Mouse (Mus musculus) midbrain, embryonic 13.5 days (tissue): ENCODE measurements around the gene Slc4a8. TPM values are rescaled to one million over a fixed set of nuclear protein-coding genes. Genes with fewer than 3 reads are reported as not detected.
A peak's percentile ranks its signal among the peaks of the same experiment; 100 is the strongest.

ENCODE experiments used
- ATAC-seq: fragments of 200-750 bp; cut with Nextera tagmentation; 2 replicates; pipeline ENCODE4 v1.8.0; 2017; ENCODE audit warnings: mild to moderate bottlenecking, moderate TSS enrichment, moderate library complexity
- H3K27ac ChIP-seq: fragments of 300-500 bp; sonication (generic); 2 replicates; pipeline ENCODE4 v1.5.1; 2015; ENCODE audit warnings: inconsistent platforms, mild to moderate bottlenecking, moderate library complexity
- H3K27me3 ChIP-seq: fragments of 300-500 bp; sonication (generic); 2 replicates; pipeline ENCODE4 v1.6.1; 2015; ENCODE audit warnings: mild to moderate bottlenecking, inconsistent platforms
- H3K36me3 ChIP-seq: fragments of 300-500 bp; sonication (generic); 2 replicates; pipeline ENCODE4 v1.6.1; 2015; ENCODE audit warnings: mild to moderate bottlenecking, inconsistent platforms
- H3K4me1 ChIP-seq: fragments of 300-500 bp; sonication (generic); replicated peaks from 2 replicates; pipeline ENCODE4 v1.6.1; 2015; ENCODE audit warnings: inconsistent platforms
- H3K4me2 ChIP-seq: fragments of 300-500 bp; sonication (generic); replicated peaks from 2 replicates; pipeline ENCODE4 v1.6.1; 2015; ENCODE audit warnings: moderate library complexity, mild to moderate bottlenecking, inconsistent platforms
- H3K4me3 ChIP-seq: fragments of 300-500 bp; sonication (generic); replicated peaks from 2 replicates; pipeline ENCODE4 v1.5.1; 2015; ENCODE audit warnings: mild to moderate bottlenecking, inconsistent platforms
- H3K9ac ChIP-seq: fragments of 300-500 bp; sonication (generic); replicated peaks from 2 replicates; pipeline ENCODE4 v1.6.1; 2015; ENCODE audit warnings: mild to moderate bottlenecking, inconsistent platforms
- H3K9me3 ChIP-seq: fragments of 300-500 bp; sonication (generic); 2 replicates; pipeline ENCODE4 v1.6.1; 2016; ENCODE audit warnings: mild to moderate bottlenecking, inconsistent platforms
- WGBS: fragments of 180-500 bp; shearing (Covaris S2); methylation state at CpG from one replicate; pipeline ENCODE4 v1.1.7; 2015; 5-methylcytosine and 5-hydroxymethylcytosine counted together
- polyA plus RNA-seq: library from polyadenylated mRNA; unstranded; fragments of >200 nt; fragmentation: Nextera tagmentation; extraction: Ambion mirVana; gene quantifications from 2 replicates; pipeline ENCODE4 v1.2.1, GENCODE M21; 2015

Gene Slc4a8
- polyA plus RNA-seq, 1 experiment from 2014 or later = 23.3 TPM

DNA sequence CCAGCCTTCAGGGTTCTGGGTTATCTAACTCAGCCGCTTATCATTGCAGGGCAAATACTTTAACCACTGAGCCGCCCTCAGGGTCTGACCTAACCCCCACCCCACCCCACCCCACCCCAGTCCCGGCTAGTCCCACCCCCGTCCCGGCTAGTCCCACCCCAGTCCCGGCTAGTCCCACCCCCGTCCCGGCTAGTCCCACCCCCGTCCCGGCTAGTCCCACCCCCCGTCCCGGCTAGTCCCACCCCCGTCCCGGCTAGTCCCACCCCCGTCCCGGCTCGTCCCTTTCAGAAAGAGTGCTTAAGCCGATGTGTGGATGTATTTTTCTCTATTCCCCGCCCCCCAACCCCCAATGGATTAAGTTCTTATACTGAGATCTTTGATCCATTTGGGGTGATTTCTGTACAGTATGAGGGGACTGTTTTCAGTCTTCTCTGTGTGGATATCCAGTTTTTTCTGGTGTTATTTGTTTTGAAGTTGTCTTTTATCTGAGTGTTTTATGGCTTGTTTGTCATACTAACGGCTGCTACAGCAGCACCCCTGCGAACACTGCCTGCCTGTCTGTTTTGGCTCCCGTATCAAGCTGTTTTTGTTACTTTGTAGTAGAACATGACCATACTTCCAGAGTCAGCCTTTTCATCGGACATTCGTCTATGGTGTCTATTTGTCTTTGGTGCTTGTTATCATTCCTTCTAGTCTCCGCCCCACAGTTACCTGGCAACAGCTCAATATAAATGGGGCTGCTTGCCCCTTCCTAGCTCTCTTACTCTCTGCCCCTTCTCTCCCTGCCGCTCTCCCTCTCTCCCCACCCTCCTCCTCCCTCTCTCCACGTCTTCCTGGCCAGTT lies 14.2 kb upstream of the Slc4a8 start:
- Histone ChIP-seq H3K9me3 (no peaks in the 10 kb centered on the region), H3K27me3 (peaks cover 8% of the 10 kb centered on the region; the same call in 1 of the 2 replicates), H3K36me3 (no peaks in the 10 kb centered on the region), H3K9ac (peak overlapping the region; percentile 23; the same call in 1 of the 2 replicates), H3K27ac (no peak overlapping the region), H3K4me1 (peaks cover 15% of the 10 kb centered on the region), H3K4me2 (peak overlapping the region; percentile 48), H3K4me3 (peak overlapping the region; percentile 25)
- 4% methylated on average over 27 of the region's 27 CpGs for WGBS
- peak; percentile 65 for ATAC-seq

GRCm38 (mm10) chr15:100748584-100748983 lies 13.0 kb upstream of the Slc4a8 start:
- no peak overlapping the region for H3K4me3 ChIP-seq
- no peaks in the 10 kb centered on the region for H3K9me3 ChIP-seq
- H3K36me3 ChIP-seq = no peaks in the 10 kb centered on the region
- 97% methylated on average over 3 of the region's 3 CpGs for WGBS
- peaks cover 15% of the 10 kb centered on the region for H3K4me1 ChIP-seq
- ATAC-seq = no peak
- no peak overlapping the region for H3K4me2 ChIP-seq
- no peak overlapping the region for H3K27ac ChIP-seq
- H3K9ac ChIP-seq = no peak overlapping the region
- peaks cover 8% of the 10 kb centered on the region; the same call in 1 of the 2 replicates for H3K27me3 ChIP-seq

- H3K4me2 ChIP-seq = no peak overlapping the region
These were observed 11.6 kb upstream of the Slc4a8 start for GRCm38 (mm10) chr15:100749751-100750538.

DNA sequence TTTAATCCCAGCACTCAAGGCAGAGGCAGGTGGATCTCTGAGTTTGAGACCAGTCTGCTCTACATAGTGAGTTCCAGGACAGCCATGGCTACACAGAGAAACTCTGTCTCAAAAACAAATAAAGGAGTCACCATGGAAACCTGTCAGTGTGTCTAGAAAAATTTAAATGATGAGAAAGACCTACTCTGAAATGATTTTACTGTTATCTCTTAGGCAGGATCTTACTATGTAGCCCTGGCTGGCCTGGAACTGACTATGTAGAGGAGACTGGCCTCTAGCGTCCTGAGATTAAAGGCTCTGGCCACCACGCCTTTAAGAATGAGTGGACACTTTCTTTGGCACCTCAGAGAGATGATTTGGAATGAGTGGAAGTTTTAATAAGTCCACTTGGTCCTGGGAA lies 9.1 kb upstream of the Slc4a8 start:
- no peak overlapping the region for H3K9ac ChIP-seq
- WGBS = 81% methylated on average over 2 of the region's 2 CpGs
- peaks cover 13% of the 10 kb centered on the region for H3K4me1 ChIP-seq
- peaks cover 8% of the 10 kb centered on the region; the same call in 1 of the 2 replicates for H3K27me3 ChIP-seq
- H3K36me3 ChIP-seq = no peaks in the 10 kb centered on the region
- H3K27ac ChIP-seq = no peak overlapping the region
- no peak for ATAC-seq
- no peaks in the 10 kb centered on the region for H3K9me3 ChIP-seq
- H3K4me2 ChIP-seq = no peak overlapping the region
- H3K4me3 ChIP-seq = no peak overlapping the region

More at GRCm38 (mm10) chr15:100749751-100750538, 11.6 kb upstream of the Slc4a8 start:
- H3K4me1 ChIP-seq = peaks cover 16% of the 10 kb centered on the region
- ATAC-seq = no peak
- WGBS = 82% methylated on average over 10 of the region's 10 CpGs
- H3K9me3 ChIP-seq = no peaks in the 10 kb centered on the region
- H3K9ac ChIP-seq = no peak overlapping the region
- peaks cover 8% of the 10 kb centered on the region; the same call in 1 of the 2 replicates for H3K27me3 ChIP-seq
- H3K36me3 ChIP-seq = no peaks in the 10 kb centered on the region
- no peak overlapping the region for H3K27ac ChIP-seq
- H3K4me3 ChIP-seq = no peak overlapping the region

- Histone ChIP-seq H3K9me3 (no peaks in the 10 kb centered on the region), H3K4me3 (no peak overlapping the region), H3K4me2 (no peak overlapping the region), H3K27ac (no peak overlapping the region), H3K4me1 (peaks cover 10% of the 10 kb centered on the region), H3K36me3 (no peaks in the 10 kb centered on the region), H3K27me3 (peaks cover 8% of the 10 kb centered on the region; the same call in 1 of the 2 replicates), H3K9ac (no peak overlapping the region)
- ATAC-seq = no peak
- 73% methylated on average over 5 of the region's 5 CpGs for WGBS
These were observed 8.5 kb upstream of the Slc4a8 start for GRCm38 (mm10) chr15:100753045-100753444.

DNA sequence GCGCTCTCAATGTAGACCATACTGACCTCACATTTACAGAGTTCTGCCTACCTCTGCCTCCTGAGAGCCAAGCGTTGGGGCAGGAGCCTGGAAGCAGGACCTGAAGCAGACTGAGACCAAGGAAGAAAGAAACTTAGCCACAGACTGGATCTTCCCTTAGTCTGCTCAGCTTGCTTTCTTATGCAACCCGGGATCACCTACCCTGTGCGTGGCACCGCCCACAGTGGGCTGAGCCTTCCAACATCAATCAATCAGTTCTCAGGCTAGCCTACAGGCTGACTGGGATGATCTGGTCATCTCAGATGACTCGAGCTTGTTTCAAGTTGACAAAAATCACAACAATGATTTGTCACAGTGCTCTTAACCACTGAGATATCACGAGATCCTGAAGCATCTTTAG lies 7.5 kb upstream of the Slc4a8 start:
- peaks cover 10% of the 10 kb centered on the region for H3K4me1 ChIP-seq
- WGBS = 50% methylated on average over 7 of the region's 7 CpGs

GRCm38 (mm10) chr15:100754805-100755497 lies 6.6 kb upstream of the Slc4a8 start:
- Histone ChIP-seq H3K4me2 (peak overlapping the region; percentile 32), H3K36me3 (no peaks in the 10 kb centered on the region), H3K27ac (no peak overlapping the region), H3K4me3 (no peak overlapping the region), H3K4me1 (peaks cover 10% of the 10 kb centered on the region), H3K27me3 (no peaks in the 10 kb centered on the region; the same call in 1 of the 2 replicates), H3K9me3 (no peaks in the 10 kb centered on the region), H3K9ac (no peak overlapping the region)
- 14% methylated on average over 11 of the region's 11 CpGs for WGBS
- ATAC-seq = no peak

More for the DNA sequence above, 7.5 kb upstream of the Slc4a8 start:
- H3K9me3 ChIP-seq = no peaks in the 10 kb centered on the region
- H3K27ac ChIP-seq = no peak overlapping the region
- H3K27me3 ChIP-seq = peaks cover 1% of the 10 kb centered on the region; the same call in 1 of the 2 replicates
- no peak overlapping the region for H3K4me2 ChIP-seq
- H3K4me3 ChIP-seq = no peak overlapping the region
- H3K9ac ChIP-seq = no peak overlapping the region
- H3K36me3 ChIP-seq = no peaks in the 10 kb centered on the region
- ATAC-seq = no peak

- H3K36me3 ChIP-seq = no peaks in the 10 kb centered on the region
- H3K9ac ChIP-seq = no peak overlapping the region
- no peaks in the 10 kb centered on the region; the same call in 1 of the 2 replicates for H3K27me3 ChIP-seq
- ATAC-seq = no peak
- WGBS = 42% methylated on average over 6 of the region's 8 CpGs
- no peaks in the 10 kb centered on the region for H3K9me3 ChIP-seq
- H3K27ac ChIP-seq = no peak overlapping the region
- H3K4me2 ChIP-seq = peak overlapping the region; percentile 32
- peaks cover 13% of the 10 kb centered on the region for H3K4me1 ChIP-seq
- no peak overlapping the region for H3K4me3 ChIP-seq
These were observed 6.1 kb upstream of the Slc4a8 start for GRCm38 (mm10) chr15:100755498-100755859.

DNA sequence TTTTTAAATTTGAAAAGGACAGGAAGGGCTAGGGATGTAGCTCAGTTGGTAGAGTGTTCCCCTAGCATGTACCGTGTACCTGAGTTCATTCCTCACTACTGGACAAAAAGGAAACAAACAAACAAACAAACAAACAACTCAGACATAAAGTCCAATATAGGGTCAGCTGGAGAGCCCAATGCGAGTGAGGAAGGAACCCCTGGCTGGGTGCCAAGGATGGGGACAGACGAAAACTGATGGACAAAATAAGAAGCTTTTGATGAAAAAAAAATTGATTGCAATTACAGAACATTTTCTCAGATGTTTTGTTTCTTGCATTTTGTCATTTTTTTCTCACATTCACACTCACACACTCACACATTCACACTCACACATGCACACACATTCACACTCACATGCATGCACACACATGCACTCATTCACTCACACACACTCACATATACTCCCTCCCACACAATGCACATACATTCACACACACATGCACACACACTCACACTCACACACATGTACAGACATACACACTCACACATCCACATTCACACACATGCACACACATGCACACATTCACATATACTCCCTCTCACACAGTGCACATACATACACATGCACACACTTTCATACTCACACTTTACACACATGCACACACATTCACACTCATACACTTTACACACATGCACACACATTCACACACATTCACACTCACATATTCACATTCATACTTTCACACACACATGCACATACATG lies 5.5 kb upstream of the Slc4a8 start:
- H3K36me3 ChIP-seq = no peaks in the 10 kb centered on the region
- peaks cover 19% of the 10 kb centered on the region for H3K4me1 ChIP-seq
- no peaks in the 10 kb centered on the region; the same call in 1 of the 2 replicates for H3K27me3 ChIP-seq
- no peak overlapping the region for H3K4me3 ChIP-seq
- no peak for ATAC-seq
- no peak overlapping the region for H3K4me2 ChIP-seq
- WGBS = 78% methylated on average over 3 of the region's 3 CpGs
- no peak overlapping the region for H3K9ac ChIP-seq
- no peaks in the 10 kb centered on the region for H3K9me3 ChIP-seq
- H3K27ac ChIP-seq = no peak overlapping the region

- Histone ChIP-seq H3K4me1 (peaks cover 26% of the 10 kb centered on the region), H3K36me3 (no peaks in the 10 kb centered on the region), H3K27ac (no peak overlapping the region), H3K4me3 (no peak overlapping the region), H3K4me2 (no peak overlapping the region), H3K9me3 (no peaks in the 10 kb centered on the region), H3K9ac (no peak overlapping the region), H3K27me3 (no peaks in the 10 kb centered on the region; the same call in 1 of the 2 replicates)
- no peak for ATAC-seq
- 2% methylated on average over 7 of the region's 7 CpGs for WGBS
These were observed 4.0 kb upstream of the Slc4a8 start for GRCm38 (mm10) chr15:100757527-100757978.

DNA sequence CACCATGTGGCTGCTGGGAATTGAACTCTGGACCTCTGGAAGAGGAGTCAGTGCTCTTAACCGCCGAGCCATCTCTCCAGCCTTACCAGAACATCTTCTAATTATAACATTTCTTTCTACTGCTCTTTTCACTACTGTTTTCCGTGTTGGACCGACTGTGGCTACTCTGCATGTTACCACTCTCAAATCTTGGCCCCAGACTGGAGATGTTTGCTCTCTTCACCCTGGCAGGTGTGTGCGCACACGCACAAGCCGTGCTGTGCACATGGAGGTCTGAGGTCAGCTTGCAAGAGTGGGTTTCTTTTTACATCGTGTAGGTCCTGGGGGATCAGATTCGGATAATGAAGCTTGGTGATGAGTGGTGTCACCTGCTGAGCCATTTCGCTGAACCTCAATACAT lies 2.3 kb upstream of the Slc4a8 start:
- Histone ChIP-seq H3K27ac (no peak overlapping the region), H3K27me3 (no peaks in the 10 kb centered on the region), H3K4me1 (peaks cover 35% of the 10 kb centered on the region), H3K4me2 (no peak overlapping the region), H3K9ac (no peak overlapping the region), H3K4me3 (no peak overlapping the region), H3K36me3 (peaks cover 3% of the 10 kb centered on the region; the same call in 1 of the 2 replicates), H3K9me3 (no peaks in the 10 kb centered on the region)
- WGBS = 86% methylated on average over 10 of the region's 10 CpGs
- ATAC-seq = no peak
